Mouse (Mus musculus) gastrocnemius, adult 8-10 months (tissue): ENCODE measurements around the gene Ralgps1. TPM values are rescaled to one million over a fixed set of nuclear protein-coding genes. Genes with fewer than 3 reads are reported as not detected.
A peak's percentile ranks its signal among the peaks of the same experiment; 100 is the strongest.

Source experiments
- DNase-seq, 2 experiments: peaks; one replicate each; pipeline ENCODE4 v3.0.0; 2022; ENCODE audit warnings: low spot score in 2 of 2
- total RNA-seq, 4 experiments: library from RNA; stranded (reverse); gene quantifications; 2 replicates each; pipeline ENCODE4 v1.2.4; 2022

Gene Ralgps1
- 1 to 10 TPM; 1.8 to 3.2 (median 2.2) TPM for total RNA-seq

GRCm38 (mm10) chr2:33370777-33371647 lies at the start of gene Ralgps1:
Ralgps1 (minus strand) TSS chr2:33371486.
- DNase-seq, result peak; percentile 96 to 97

GRCm38 (mm10) chr2:33417454-33417853 lies 46.2 kb upstream of the Ralgps1 start:
- no peak for DNase-seq

GRCm38 (mm10) chr2:33414019-33414418 lies 42.7 kb upstream of the Ralgps1 start:
- no peak for DNase-seq

- DNase-seq, result no peak
Observed at GRCm38 (mm10) chr2:33412111-33412510, 40.8 kb upstream of the Ralgps1 start.

GRCm38 (mm10) chr2:33403511-33404003 lies 32.3 kb upstream of the Ralgps1 start:
- no peak for DNase-seq

- no peak for DNase-seq
Observed at GRCm38 (mm10) chr2:33402638-33403037, 31.4 kb upstream of the Ralgps1 start.

GRCm38 (mm10) chr2:33402236-33402635 lies 30.9 kb upstream of the Ralgps1 start:
- DNase-seq, result peak in 1 of 2 experiments; percentile 33

GRCm38 (mm10) chr2:33401217-33401616 lies 29.9 kb upstream of the Ralgps1 start:
- no peak for DNase-seq

GRCm38 (mm10) chr2:33400541-33400940 lies 29.3 kb upstream of the Ralgps1 start:
- no peak for DNase-seq

GRCm38 (mm10) chr2:33399091-33399490 lies 27.8 kb upstream of the Ralgps1 start:
- DNase-seq, result no peak

GRCm38 (mm10) chr2:33397036-33397435 lies 25.8 kb upstream of the Ralgps1 start:
- no peak for DNase-seq

GRCm38 (mm10) chr2:33395053-33395452 lies 23.8 kb upstream of the Ralgps1 start:
- no peak for DNase-seq

- DNase-seq, result no peak
Observed at GRCm38 (mm10) chr2:33393951-33394635, 22.8 kb upstream of the Ralgps1 start.

- no peak for DNase-seq
Observed at GRCm38 (mm10) chr2:33393021-33393420, 21.7 kb upstream of the Ralgps1 start.

GRCm38 (mm10) chr2:33371648-33372408 lies 542 bp upstream of the Ralgps1 start:
- DNase-seq, result no peak

GRCm38 (mm10) chr2:33370276-33370776 lies 960 bp downstream of the Ralgps1 start:
- no peak for DNase-seq

- DNase-seq, result no peak
Observed at GRCm38 (mm10) chr2:33369453-33369852, 1.8 kb downstream of the Ralgps1 start.

- DNase-seq, result no peak
Observed at GRCm38 (mm10) chr2:33368486-33368885, 2.8 kb downstream of the Ralgps1 start.

- DNase-seq, result no peak
Observed at GRCm38 (mm10) chr2:33365703-33366471, 5.4 kb downstream of the Ralgps1 start.

- no peak for DNase-seq
Observed at GRCm38 (mm10) chr2:33364656-33365055, 6.6 kb downstream of the Ralgps1 start.

- no peak for DNase-seq
Observed at GRCm38 (mm10) chr2:33363890-33364289, 7.4 kb downstream of the Ralgps1 start.
